Mouse (Mus musculus): ENCODE results near the gene Eif4a2.

DNA sequence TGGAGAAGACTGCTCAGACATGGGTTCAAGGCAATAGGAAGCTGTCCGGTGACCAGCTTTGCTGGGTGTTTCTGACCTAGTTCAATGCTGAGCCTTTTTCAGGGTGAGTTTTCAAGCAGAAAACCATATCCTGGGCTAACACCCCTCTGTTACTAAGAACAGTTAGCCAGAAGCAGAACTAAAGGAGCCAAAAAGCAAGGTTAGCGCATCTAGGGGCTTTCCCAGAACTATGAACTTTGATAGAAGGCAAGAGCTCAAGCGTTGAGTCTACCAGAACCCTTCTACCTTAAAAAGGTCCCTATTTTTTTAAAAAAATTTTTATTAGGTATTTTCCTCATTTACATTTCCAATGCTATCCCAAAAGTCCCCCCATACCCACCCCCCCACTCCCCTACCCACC lies 33.7 kb downstream of the Eif4a2 start:
- no peak for TF ChIP-seq ZNF384 (IDR thresholded peaks at IDR 0.05; ENCODE audit: low read depth, low read length)
- no peak for TF ChIP-seq HCFC1 (IDR thresholded peaks at IDR 0.05; ENCODE audit: borderline replicate concordance, insufficient read depth, low read length)
- no peak for TF ChIP-seq MAFK (IDR thresholded peaks at IDR 0.05; ENCODE audit: insufficient read depth, low read depth, low read length)
- no peak for TF ChIP-seq ZC3H11A (IDR thresholded peaks at IDR 0.05; ENCODE audit: borderline replicate concordance, low read depth, low read length)
- TF ChIP-seq CHD2 (IDR thresholded peaks at IDR 0.05; ENCODE audit: low read depth, low read length), result no peak
